Mouse (Mus musculus) Patski (cell line): ENCODE data around the gene Lrrc3b. TPM values are rescaled to one million over a fixed set of nuclear protein-coding genes. Genes with fewer than 3 reads are reported as not detected.

Experiments used
- ATAC-seq: fragments of 100-300 bp; one replicate; pipeline ENCODE4 v1.8.0; 2021
- CTCF ChIA-PET: fragments of 350-600 bp; sonication (Branson Sonifier 250); formaldehyde crosslinking; loops from one replicate; lab custom pipeline; 2022; ENCODE audit warnings: inconsistent platforms; lab: Charles Lee
- POLR2A ChIA-PET: fragments of 350-600 bp; sonication (Branson Sonifier 250); formaldehyde crosslinking; loops from one replicate; lab custom pipeline; 2022; ENCODE audit warnings: antibody characterized with exemption, inconsistent platforms; lab: Charles Lee
- DNase-seq: peaks from one replicate; pipeline ENCODE4 v3.0.0-alpha.2; 2011; ENCODE audit warnings: low read depth, low spot score
- H3K27me3 ChIP-seq: fragments of 371-371 bp; one replicate; pipeline ENCODE4 v1.5.1; 2021
- CTCF ChIP-seq: fragments of 100-300 bp; IDR thresholded peaks from one replicate; pipeline ENCODE4 v1.5.1; 2021
- in situ Hi-C: fragments of 300-500 bp; cut with MboI; formaldehyde crosslinking; loops from 3 replicates; pipeline ENCODE4 v1.11.1; 2018; ENCODE audit warnings: low pct_unique_long_range_greater_than_20kb, mixed read lengths
- polyA plus RNA-seq: library from polyadenylated mRNA; unstranded; gene quantifications from one replicate; pipeline ENCODE4 v1.2.3, GENCODE M21; 2021

Gene Lrrc3b
- polyA plus RNA-seq, 1 experiment from 2014 or later, result not detected

DNA sequence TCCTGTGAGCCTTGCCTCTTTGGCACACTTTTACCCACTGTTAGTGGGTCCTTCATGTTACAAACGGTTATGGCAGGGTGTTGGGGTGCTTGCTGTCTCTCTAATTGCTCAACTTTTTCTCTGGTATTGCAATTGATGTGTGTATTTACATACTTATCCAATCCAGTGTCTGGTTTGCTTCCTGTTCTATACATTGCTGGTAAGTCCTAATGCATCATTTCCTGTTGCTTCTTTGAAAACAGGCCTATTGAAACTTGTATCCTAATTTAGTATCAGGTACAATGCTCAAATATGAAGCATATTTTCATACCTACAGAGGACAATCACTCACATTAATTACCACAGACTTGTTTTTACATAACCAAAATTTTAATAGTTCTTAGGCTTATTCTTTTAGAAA lies 107.4 kb downstream of the Lrrc3b start:
- TF ChIP-seq CTCF, result no peak
- no peak for DNase-seq
- in situ Hi-C loops, result no loop called here
- CTCF ChIA-PET, result no interaction called here
- POLR2A ChIA-PET, result no interaction called here
- no peaks in the 10 kb centered on the region for H3K27me3 ChIP-seq
- ATAC-seq, result no peak

DNA sequence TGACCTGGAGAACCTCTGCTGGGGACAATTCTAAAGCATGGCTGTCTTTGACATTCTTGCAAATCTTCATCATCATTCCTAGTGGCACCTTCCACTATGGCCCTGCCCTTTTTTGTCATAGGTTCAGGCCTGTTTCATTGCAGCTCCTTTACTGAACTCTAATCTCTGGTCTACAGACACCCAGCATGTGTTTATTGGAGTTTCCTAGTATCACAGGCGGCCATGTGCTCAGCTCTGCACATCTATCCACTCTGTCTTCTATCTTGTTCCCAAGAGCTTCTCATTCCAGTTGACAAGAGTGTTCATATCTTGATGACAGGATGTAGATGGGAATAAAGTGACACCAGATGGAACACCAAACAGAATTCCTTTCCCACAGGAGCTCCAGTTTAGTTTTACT lies 108.6 kb downstream of the Lrrc3b start:
- ChIA-PET CTCF (no interaction called here), POLR2A (no interaction called here)
- no peaks in the 10 kb centered on the region for H3K27me3 ChIP-seq
- no peak for ATAC-seq
- in situ Hi-C loops, result no loop called here
- no peak for DNase-seq
- TF ChIP-seq CTCF, result no peak

DNA sequence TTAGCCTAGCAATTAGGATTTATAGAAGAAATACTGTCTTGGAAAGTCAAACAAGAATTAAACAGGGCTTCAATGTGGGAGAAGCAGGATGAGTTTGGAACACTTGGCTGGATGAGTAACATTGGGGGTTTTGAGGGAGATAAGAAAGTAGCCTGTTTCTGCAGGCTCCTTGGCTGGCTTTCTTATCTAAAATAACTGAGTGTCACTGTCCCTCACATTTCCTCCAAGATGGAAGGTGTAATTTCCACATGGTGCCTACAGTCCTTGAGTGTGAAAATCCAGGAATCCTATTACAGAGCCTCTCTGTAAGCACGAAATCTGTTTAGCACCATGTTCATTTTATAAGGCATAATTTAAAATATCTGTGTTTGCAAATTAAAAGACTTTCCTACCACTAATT lies 112.9 kb downstream of the Lrrc3b start:
- DNase-seq, result no peak
- no peak for ATAC-seq
- no peaks in the 10 kb centered on the region for H3K27me3 ChIP-seq
- no peak for TF ChIP-seq CTCF
- POLR2A ChIA-PET, result no interaction called here
- in situ Hi-C loops, result no loop called here
- CTCF ChIA-PET, result no interaction called here

DNA sequence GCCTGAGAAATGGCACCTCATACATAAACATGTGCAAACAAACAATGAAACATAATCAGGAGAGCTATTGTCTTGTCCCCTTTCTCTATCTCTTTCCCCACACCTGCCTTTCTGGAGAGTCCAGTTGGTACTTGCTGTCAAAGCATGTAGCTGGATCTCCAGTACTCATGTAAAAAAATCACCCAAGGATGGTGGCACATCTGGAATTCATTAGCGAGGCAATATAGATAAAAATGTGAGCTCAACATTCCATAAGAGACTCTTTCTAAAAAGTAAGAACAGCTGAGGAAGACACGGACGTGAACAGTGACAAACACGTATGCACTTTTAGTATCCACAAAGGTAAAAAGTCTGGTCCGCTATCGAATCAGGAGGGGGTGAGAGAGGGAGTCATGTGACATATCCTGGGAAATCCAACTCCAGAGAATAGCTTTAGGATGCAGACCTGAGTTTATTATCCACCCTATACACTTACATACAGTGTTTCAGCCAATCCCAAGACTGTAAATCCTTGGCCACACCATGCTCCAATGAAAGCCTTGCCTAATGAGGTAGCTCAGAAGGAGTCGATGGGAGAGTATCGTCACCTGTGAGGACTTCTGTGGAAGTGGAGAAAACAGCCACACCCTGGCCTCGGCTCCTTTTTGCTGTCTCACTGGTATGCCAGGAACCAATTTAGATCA lies 116.2 kb downstream of the Lrrc3b start:
- CTCF ChIA-PET, result no interaction called here
- POLR2A ChIA-PET, result no interaction called here
- in situ Hi-C loops, result no loop called here

DNA sequence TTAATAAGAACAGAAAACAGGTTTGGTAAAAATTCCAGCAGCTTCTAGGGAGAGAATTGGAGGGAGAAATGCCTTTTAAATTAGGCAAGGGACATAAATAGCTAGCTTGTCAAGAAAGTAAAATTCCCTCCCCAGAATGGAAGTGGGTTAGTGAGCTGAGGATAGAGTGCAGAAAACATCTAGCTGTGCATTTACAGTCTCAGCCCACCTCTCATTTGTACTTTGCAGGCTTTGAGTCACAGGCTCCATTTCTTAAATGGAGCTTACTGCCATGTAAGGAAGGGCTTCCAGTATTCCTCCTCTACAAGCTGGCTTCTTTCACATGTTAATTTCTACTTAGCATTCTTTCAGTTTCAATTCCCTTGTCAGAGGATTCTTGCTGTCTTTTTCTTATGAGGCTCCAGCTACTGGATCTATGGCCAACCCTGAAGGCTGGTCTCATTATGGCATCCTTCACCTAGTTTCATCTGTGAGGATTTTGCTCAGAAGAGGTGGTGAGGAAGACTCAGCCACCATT lies 119.3 kb downstream of the Lrrc3b start:
- ATAC-seq (no peak), DNase-seq (no peak)
- H3K27me3 ChIP-seq, result no peaks in the 10 kb centered on the region
- CTCF ChIA-PET, result no interaction called here
- POLR2A ChIA-PET, result no interaction called here
- in situ Hi-C loops, result no loop called here
- TF ChIP-seq CTCF, result no peak

More for the DNA sequence above, 116.2 kb downstream of the Lrrc3b start:
- TF ChIP-seq CTCF, result no peak
- no peak for ATAC-seq
- no peaks in the 10 kb centered on the region for H3K27me3 ChIP-seq
- no peak for DNase-seq

DNA sequence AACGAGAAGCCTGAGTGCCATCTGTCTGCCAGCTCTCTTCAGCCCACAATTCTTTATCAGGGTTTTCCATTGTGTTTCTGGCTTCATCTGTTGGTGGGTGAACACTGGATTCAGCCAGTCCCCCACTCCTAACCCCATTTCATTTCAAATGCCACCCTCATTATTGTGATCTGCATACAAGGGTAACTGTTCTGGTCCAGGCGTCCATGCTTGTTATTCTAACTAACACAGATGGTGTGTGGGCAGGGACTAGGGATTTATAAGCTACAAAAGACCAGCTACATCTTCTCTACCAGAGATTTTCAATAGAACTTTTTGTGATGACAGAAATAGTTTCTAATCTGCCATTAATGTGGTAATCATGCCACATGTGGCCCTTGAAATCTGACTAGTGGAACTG lies 130.2 kb downstream of the Lrrc3b start:
- TF ChIP-seq CTCF, result no peak
- in situ Hi-C loops, result no loop called here
- ChIA-PET POLR2A (no interaction called here), CTCF (no interaction called here)
- H3K27me3 ChIP-seq, result no peaks in the 10 kb centered on the region
- ATAC-seq (no peak), DNase-seq (no peak)
